Mouse (Mus musculus) embryo, embryonic 11.5 days (tissue): ENCODE data around the gene Hamp.
A peak's percentile ranks its signal among the peaks of the same experiment; 100 is the strongest.

ENCODE experiments used
- DNase-seq: peaks from one replicate; pipeline ENCODE4 v3.0.0-alpha.2; 2012; ENCODE audit warnings: low read depth, low spot score

Hamp gene

DNA sequence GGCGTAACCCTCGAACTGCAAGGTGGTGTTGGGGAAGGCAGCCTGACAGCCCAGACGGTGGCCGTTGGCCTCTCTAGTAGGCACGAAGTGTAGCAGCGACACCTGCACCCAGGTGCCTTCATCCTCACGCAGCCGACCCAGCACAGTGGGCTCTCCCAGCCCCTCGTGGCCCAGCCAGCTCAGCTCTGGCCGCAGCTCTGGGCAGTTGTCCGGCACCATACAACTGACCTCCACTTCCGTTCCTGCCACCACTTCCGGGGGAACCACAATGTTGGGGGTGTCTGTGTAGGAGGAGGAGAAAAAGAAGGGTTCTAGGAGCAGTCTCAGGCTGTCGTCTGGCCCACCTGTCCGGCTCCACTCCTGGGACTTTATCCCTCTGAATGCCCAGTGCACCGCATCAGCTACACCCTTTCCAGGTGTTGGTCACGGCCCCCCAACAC is 34.8 kb downstream of the Hamp start:
- no peak for DNase-seq

DNA sequence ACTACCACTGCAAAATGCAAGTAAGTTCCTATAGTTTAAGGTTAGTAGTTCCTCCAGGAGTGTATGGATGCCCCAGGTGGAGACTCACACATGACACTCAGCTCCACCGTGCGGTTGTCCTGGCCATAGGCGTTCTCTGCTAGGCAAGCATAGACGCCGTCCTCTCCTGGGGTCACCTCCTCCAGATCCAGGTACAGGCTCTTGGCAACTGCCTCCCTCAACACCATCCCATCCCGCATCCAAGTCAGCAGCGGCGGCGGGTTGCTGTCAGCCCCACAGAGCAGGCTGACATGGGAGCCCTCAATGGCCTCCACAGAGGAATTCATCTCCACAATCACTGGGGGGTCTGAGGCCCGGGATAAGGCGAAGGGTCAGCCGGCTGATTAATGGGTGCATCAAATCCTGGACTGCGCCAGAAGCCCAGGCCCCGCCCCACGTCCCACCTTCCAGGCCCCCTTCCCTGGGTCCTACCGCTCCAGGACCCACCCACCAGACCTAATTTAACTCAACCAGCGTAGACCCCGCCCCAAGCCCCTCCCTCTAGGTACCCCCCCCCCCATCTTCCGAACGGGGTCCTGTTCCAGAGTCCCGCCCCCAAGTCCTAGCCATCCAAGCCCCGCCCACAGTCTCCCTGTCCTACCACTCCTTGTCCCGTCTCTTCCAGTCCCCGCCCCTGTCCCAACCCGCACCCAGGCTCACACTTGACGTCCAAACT is 35.4 kb downstream of the Hamp start:
- DNase-seq = peak; percentile 26

- DNase-seq = no peak
Observed at GRCm38 (mm10) chr7:30904042-30904441, 39.8 kb downstream of the Hamp start.

GRCm38 (mm10) chr7:30895217-30895616 is 48.6 kb downstream of the Hamp start:
- DNase-seq = no peak

DNA sequence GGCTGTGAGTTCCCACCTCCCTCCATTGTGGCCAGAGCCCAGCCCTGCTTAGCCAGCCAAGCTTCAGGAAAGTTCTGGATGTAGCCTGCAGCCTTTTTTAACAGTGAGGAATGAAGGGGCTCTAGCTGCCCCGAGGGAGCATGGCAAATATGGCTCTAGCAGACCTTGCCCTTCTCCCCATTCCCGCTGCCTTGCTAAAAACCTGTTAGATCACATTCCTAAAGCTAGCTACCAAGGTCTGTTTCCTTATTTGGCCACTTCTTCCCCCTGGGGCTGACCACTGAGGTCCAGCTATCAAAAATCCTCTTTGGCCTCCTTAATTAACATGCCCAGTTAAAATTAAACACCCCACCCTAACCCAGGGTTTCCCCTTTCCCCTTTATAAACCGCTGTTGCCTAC is 51.3 kb downstream of the Hamp start:
- no peak for DNase-seq
